Mouse (Mus musculus) hindbrain, embryonic 13.5 days (tissue): ENCODE data around the gene Dcp1b. TPM values are rescaled to one million over a fixed set of nuclear protein-coding genes. Genes with fewer than 3 reads are reported as not detected.

Experiments
- ATAC-seq: fragments of 200-750 bp; cut with Nextera tagmentation; 2 replicates; pipeline ENCODE4 v1.8.0; 2017; ENCODE audit warnings: moderate TSS enrichment; ENCODE audit not compliant: low FRiP score
- H3K27ac ChIP-seq: fragments of 300-500 bp; sonication (generic); 2 replicates; pipeline ENCODE4 v1.5.1; 2015; ENCODE audit warnings: inconsistent platforms, mild to moderate bottlenecking, moderate library complexity
- H3K27me3 ChIP-seq: fragments of 300-500 bp; sonication (generic); 2 replicates; pipeline ENCODE4 v1.6.1; 2015; ENCODE audit warnings: mild to moderate bottlenecking, inconsistent platforms
- H3K36me3 ChIP-seq: fragments of 300-500 bp; sonication (generic); 2 replicates; pipeline ENCODE4 v1.6.1; 2015; ENCODE audit warnings: mild to moderate bottlenecking, inconsistent platforms
- H3K4me1 ChIP-seq: fragments of 300-500 bp; sonication (generic); replicated peaks from 2 replicates; pipeline ENCODE4 v1.6.1; 2015; ENCODE audit warnings: inconsistent platforms
- H3K4me2 ChIP-seq: fragments of 300-500 bp; sonication (generic); 2 replicates; pipeline ENCODE4 v1.6.1; 2015; ENCODE audit warnings: inconsistent platforms, mild to moderate bottlenecking, moderate library complexity
- H3K4me3 ChIP-seq: fragments of 300-500 bp; sonication (generic); 2 replicates; pipeline ENCODE4 v1.5.1; 2015; ENCODE audit warnings: mild to moderate bottlenecking, inconsistent platforms
- H3K9ac ChIP-seq: fragments of 300-500 bp; sonication (generic); 2 replicates; pipeline ENCODE4 v1.6.1; 2015; ENCODE audit warnings: mild to moderate bottlenecking, inconsistent platforms
- H3K9me3 ChIP-seq: fragments of 300-500 bp; sonication (generic); 2 replicates; pipeline ENCODE4 v1.6.1; 2016; ENCODE audit warnings: inconsistent platforms
- WGBS: fragments of 180-500 bp; shearing (Covaris S2); methylation state at CpG from one replicate; pipeline ENCODE4 v1.1.7; 2015; 5-methylcytosine and 5-hydroxymethylcytosine counted together
- polyA plus RNA-seq: library from polyadenylated mRNA; unstranded; fragments of >200 nt; fragmentation: Nextera tagmentation; extraction: Ambion mirVana; gene quantifications from 2 replicates; pipeline ENCODE4 v1.2.1, GENCODE M21; 2015

The Dcp1b gene
- polyA plus RNA-seq, 1 experiment from 2014 or later: 13.8 TPM

DNA sequence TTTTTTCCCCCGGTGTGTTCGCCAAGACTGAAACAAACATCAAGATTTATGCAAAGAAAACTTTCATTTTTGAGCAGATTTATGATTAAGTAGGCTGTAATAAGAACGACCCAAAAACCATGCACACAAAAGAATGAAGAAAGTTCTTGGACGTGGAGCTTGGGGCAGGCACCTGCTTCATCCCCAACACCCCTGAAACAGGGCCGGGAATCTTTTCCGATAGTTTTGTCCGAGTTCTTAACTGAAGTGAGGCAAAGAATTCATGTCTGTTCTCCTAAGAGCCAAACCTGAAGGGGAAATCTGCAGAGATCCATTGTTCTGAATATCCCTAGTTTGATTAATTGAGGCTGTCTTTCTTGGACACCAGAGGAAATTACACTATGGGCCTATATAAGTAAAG, 1.1 kb downstream of the Dcp1b start:
- Histone ChIP-seq H3K4me3 (peak overlapping the region; percentile 80), H3K9me3 (no peaks in the 10 kb centered on the region), H3K36me3 (no peaks in the 10 kb centered on the region), H3K9ac (peak overlapping the region; percentile 90; the same call in 1 of the 2 replicates), H3K27me3 (no peaks in the 10 kb centered on the region), H3K4me2 (peak overlapping the region; percentile 67), H3K4me1 (peaks cover 24% of the 10 kb centered on the region), H3K27ac (0 out of 2 replicates have a peak overlapping the region, but pooled peaks have one; percentile 44)
- WGBS: 73% methylated on average over 7 of the region's 7 CpGs
- no peak for ATAC-seq

DNA sequence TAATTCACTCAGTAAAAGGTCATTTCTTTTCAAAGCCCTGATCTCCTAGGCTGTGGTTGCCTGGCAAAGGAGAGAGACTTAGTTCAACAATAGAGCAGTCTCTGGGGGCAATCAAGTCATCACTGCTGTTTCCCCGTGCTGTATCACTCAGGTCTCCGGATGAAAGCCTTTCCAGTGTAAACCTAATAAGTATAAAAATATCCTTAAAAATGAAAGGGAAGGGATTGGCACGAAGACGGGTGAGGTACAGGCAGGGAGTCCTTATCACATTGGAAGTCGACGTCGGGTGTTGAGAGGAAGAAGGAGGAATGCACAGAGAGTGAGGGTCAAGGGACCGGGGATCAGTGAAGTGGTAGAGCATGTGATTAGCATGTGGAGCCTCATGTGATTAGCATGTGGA, 2.0 kb downstream of the Dcp1b start:
- H3K9ac ChIP-seq: peak overlapping the region; percentile 46; the same call in 1 of the 2 replicates
- no peak overlapping the region for H3K4me3 ChIP-seq
- H3K9me3 ChIP-seq: no peaks in the 10 kb centered on the region
- H3K4me1 ChIP-seq: peaks cover 24% of the 10 kb centered on the region
- no peak for ATAC-seq
- H3K27ac ChIP-seq: no peak overlapping the region; the same call in 1 of the 2 replicates
- WGBS: 59% methylated on average over 8 of the region's 8 CpGs
- H3K4me2 ChIP-seq: peak overlapping the region; percentile 67
- H3K27me3 ChIP-seq: no peaks in the 10 kb centered on the region
- H3K36me3 ChIP-seq: no peaks in the 10 kb centered on the region

DNA sequence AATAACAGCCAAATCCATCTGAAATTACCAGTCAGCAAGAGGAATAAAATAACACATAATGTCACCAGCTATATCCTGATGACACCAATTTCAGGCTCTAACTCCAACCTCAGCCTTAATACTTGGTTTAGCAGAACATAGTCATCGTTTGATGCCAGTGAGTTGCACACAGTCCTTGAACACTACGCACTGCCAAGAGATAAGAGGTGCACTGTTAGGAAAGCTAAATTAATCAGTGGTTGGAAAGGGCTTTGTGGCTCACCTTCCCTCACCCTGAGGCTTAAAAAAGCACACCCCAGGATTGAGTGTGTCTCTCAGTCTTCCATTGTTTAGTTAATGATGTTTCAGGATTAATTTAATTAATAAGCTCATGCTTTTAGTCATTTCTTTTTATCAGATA, 5.1 kb downstream of the Dcp1b start:
- Histone ChIP-seq H3K4me3 (no peak overlapping the region), H3K27ac (no peak overlapping the region), H3K9ac (no peak overlapping the region), H3K4me1 (peaks cover 27% of the 10 kb centered on the region), H3K27me3 (no peaks in the 10 kb centered on the region), H3K4me2 (no peak overlapping the region), H3K36me3 (peaks cover 18% of the 10 kb centered on the region), H3K9me3 (no peaks in the 10 kb centered on the region)
- ATAC-seq: no peak
- 93% methylated on average over 2 of the region's 2 CpGs for WGBS

GRCm38 (mm10) chr6:119182211-119182610, 7.2 kb downstream of the Dcp1b start:
- no peaks in the 10 kb centered on the region for H3K27me3 ChIP-seq
- ATAC-seq: no peak
- no peak overlapping the region for H3K9ac ChIP-seq
- peaks cover 13% of the 10 kb centered on the region for H3K4me1 ChIP-seq
- H3K36me3 ChIP-seq: peaks cover 25% of the 10 kb centered on the region
- H3K9me3 ChIP-seq: no peaks in the 10 kb centered on the region
- no peak overlapping the region for H3K27ac ChIP-seq
- 92% methylated on average over 9 of the region's 9 CpGs for WGBS
- no peak overlapping the region for H3K4me3 ChIP-seq
- H3K4me2 ChIP-seq: no peak overlapping the region

- H3K4me2 ChIP-seq: no peak overlapping the region
- H3K27ac ChIP-seq: no peak overlapping the region
- WGBS: 54% methylated on average over 3 of the region's 3 CpGs
- ATAC-seq: no peak
- H3K4me1 ChIP-seq: peaks cover 7% of the 10 kb centered on the region; the same call in 1 of the 2 replicates
- peaks cover 30% of the 10 kb centered on the region for H3K36me3 ChIP-seq
- H3K9me3 ChIP-seq: no peaks in the 10 kb centered on the region
- H3K27me3 ChIP-seq: no peaks in the 10 kb centered on the region
- H3K9ac ChIP-seq: 0 out of 2 replicates have a peak overlapping the region, but pooled peaks have one; percentile 6
- H3K4me3 ChIP-seq: no peak overlapping the region
These were observed 8.7 kb downstream of the Dcp1b start for GRCm38 (mm10) chr6:119183781-119184180.

DNA sequence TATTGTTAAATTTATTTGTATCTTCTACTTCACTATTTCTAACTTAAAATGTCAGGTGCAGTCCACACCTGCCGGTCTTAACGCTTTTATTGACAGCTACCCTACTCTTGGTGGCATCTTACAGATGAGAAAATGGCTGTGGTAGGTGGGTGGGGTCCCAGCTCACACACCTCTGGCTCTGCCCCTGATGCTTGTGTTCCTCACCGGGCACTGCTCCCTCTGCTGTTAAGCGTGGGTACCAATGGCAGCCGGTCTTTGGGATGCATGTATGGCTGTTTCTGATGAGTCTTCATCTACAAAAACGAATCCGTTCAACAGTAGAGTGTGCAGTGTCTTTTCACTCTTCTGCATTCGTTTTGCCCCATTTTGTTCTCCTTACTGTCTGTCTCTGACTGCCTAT, 11.6 kb downstream of the Dcp1b start:
- Histone ChIP-seq H3K9me3 (no peaks in the 10 kb centered on the region), H3K9ac (peak overlapping the region; percentile 39; the same call in 1 of the 2 replicates), H3K27me3 (no peaks in the 10 kb centered on the region), H3K4me3 (no peak overlapping the region), H3K4me2 (no peak overlapping the region), H3K36me3 (peaks cover 57% of the 10 kb centered on the region), H3K4me1 (peaks cover 7% of the 10 kb centered on the region; the same call in 1 of the 2 replicates), H3K27ac (no peak overlapping the region)
- no peak for ATAC-seq
- WGBS: 63% methylated on average over 8 of the region's 8 CpGs

DNA sequence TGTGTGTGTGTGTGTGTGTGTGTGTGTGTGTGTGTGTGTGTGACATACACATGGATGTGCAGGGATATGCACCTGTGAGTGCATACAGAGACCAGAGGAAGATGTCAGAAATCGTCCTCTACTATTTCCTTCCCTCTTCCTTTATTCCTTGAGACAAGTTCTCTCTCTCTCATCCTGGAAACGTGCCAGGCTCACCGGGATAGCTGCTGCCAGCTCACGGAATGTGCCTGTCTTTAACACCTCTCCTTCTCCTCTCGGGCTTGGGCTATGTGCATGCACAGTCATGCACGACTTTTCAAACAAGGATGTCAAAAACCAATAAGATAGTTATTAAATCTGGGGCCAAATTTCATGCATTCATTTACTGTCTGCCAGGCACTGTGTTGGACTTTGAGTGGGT, 12.6 kb downstream of the Dcp1b start:
- no peak for ATAC-seq

GRCm38 (mm10) chr6:119191478-119191877, 16.4 kb downstream of the Dcp1b start:
- H3K36me3 ChIP-seq: peaks cover 66% of the 10 kb centered on the region

More for the DNA sequence above, 12.6 kb downstream of the Dcp1b start:
- Histone ChIP-seq H3K27me3 (no peaks in the 10 kb centered on the region), H3K4me1 (peaks cover 7% of the 10 kb centered on the region; the same call in 1 of the 2 replicates), H3K36me3 (peaks cover 67% of the 10 kb centered on the region), H3K9me3 (no peaks in the 10 kb centered on the region), H3K9ac (no peak overlapping the region), H3K27ac (no peak overlapping the region), H3K4me3 (no peak overlapping the region), H3K4me2 (no peak overlapping the region)
- 73% methylated on average over 6 of the region's 6 CpGs for WGBS

DNA sequence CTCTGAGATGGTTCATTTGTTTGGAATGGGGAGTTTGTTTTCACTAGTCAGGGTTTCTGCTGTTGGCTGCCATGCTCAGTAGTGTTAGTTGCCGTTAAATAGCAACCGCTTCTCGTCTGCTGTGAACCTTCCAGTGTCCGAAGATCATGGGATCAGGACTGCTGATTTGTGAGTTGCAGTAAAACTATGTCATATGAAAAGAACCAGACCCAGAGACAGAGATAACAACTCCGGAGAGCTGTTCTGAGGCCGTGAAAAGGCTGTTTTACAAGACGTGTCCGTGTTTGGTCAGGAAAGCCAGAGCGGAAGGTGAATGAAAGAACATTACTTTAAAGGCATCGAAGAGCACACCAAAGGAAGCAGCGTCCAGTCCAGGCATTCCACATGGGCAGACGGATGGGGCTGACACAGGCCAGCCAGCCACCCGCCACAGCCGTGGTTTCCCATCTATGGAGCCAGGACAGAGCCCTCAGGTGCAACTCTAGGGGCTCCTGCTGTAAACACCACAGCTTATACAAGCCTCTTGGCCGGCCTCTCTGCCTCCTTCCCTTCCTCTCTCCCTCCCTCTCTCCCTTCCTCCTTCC, 18.6 kb downstream of the Dcp1b start:
- Histone ChIP-seq H3K27me3 (no peaks in the 10 kb centered on the region), H3K27ac (no peak overlapping the region), H3K9me3 (no peaks in the 10 kb centered on the region), H3K4me1 (peaks cover 4% of the 10 kb centered on the region), H3K4me2 (no peak overlapping the region), H3K4me3 (no peak overlapping the region), H3K9ac (no peak overlapping the region), H3K36me3 (peaks cover 59% of the 10 kb centered on the region)
- no peak for ATAC-seq
- WGBS: 91% methylated on average over 15 of the region's 15 CpGs

More at GRCm38 (mm10) chr6:119191478-119191877, 16.4 kb downstream of the Dcp1b start:
- 92% methylated on average over 4 of the region's 4 CpGs for WGBS
- no peaks in the 10 kb centered on the region for H3K9me3 ChIP-seq
- H3K4me1 ChIP-seq: no peaks in the 10 kb centered on the region; the same call in 1 of the 2 replicates
- H3K4me3 ChIP-seq: no peak overlapping the region
- no peak overlapping the region for H3K27ac ChIP-seq
- no peak for ATAC-seq
- no peaks in the 10 kb centered on the region for H3K27me3 ChIP-seq
- H3K9ac ChIP-seq: no peak overlapping the region
- H3K4me2 ChIP-seq: no peak overlapping the region

DNA sequence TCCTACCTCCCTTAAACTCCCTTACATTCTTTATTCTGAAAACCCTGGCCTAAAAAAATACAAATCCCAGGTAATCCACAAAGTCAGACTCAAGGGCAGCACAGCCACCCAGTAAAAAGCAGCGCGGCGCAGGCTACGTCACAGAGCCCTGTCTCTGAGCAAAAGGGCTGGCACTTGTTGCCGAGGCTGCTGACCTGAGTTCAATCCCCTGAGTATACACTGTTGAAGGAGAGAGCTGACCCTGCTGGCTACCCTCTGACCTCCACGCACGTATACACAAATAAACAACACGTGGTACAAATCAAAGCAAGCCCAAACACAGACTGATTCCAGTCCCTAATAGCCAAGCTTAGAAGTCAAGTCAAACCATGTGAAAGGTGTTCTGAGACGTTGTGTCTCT, 19.1 kb downstream of the Dcp1b start:
- Histone ChIP-seq H3K27ac (no peak overlapping the region), H3K4me2 (no peak overlapping the region), H3K9me3 (no peaks in the 10 kb centered on the region), H3K4me1 (peaks cover 9% of the 10 kb centered on the region), H3K9ac (no peak overlapping the region), H3K27me3 (no peaks in the 10 kb centered on the region), H3K4me3 (no peak overlapping the region), H3K36me3 (peaks cover 55% of the 10 kb centered on the region)
- WGBS: 81% methylated on average over 9 of the region's 9 CpGs
- ATAC-seq: no peak

- 93% methylated on average over 7 of the region's 7 CpGs for WGBS
- ATAC-seq: no peak
These were observed 19.5 kb downstream of the Dcp1b start for GRCm38 (mm10) chr6:119194601-119195000.

DNA sequence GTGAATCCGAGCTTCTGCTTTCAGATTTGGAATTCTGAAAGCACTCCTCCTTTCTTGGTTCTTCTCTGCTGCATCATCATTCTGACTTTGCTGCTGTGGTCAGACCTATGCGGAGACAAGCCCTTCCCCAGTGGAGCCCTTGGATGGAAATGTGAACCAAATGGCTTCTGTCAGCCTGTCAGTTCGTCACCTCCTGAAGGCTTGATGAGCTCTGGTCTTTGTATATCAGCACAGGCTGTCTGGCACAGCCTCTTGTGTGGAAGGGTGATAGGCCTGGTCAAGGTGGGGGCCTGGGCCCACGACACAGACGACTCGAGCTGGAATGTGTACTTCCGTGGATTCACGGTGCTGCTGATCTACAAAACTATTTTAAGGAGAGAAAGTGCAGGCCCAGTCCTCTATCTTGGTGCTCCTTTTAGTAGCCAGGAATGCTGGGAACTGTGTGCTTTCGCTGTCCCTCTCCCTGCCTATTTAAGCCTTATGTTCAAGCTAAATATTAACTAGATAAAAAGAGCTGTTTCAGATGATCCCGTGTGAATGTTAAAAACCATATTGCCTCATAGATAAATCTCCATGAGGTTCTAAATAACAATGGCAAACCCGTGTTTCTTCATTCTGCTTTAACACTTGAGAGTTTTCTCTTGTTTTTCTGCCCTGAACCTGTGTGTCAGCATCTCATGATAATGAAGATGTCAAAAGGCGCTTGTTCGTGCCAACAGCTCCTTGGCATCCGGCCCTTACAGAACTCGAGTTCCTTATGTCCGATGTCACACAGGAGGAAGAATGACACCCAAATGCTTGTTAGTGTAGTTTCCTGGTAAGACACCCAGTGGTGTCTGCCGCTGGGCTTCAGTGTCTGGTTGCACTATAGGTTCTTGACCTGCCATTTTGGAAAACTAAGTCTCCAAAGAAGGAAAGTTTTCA, 21.6 kb downstream of the Dcp1b start, which contains the start of gene Cacna1c:
Gene Cacna1c (minus strand): TSS at position 37 of the 924 bp plus-strand sequence.
- 79% methylated on average over 17 of the region's 17 CpGs for WGBS
- no peak for ATAC-seq
- Histone ChIP-seq H3K4me1 (peaks cover 22% of the 10 kb centered on the region), H3K27me3 (no peaks in the 10 kb centered on the region), H3K36me3 (peaks cover 32% of the 10 kb centered on the region), H3K9ac (no peak within 1 kb of the TSS), H3K9me3 (no peaks in the 10 kb centered on the region), H3K4me2 (no peak within 1 kb of the TSS), H3K4me3 (no peak within 1 kb of the TSS), H3K27ac (no peak within 1 kb of the TSS)

More at GRCm38 (mm10) chr6:119194601-119195000, 19.5 kb downstream of the Dcp1b start:
- Histone ChIP-seq H3K27ac (no peak overlapping the region), H3K36me3 (peaks cover 50% of the 10 kb centered on the region), H3K4me1 (peaks cover 14% of the 10 kb centered on the region), H3K27me3 (no peaks in the 10 kb centered on the region), H3K9me3 (no peaks in the 10 kb centered on the region), H3K4me3 (no peak overlapping the region), H3K4me2 (no peak overlapping the region), H3K9ac (no peak overlapping the region)
